Mouse (Mus musculus): ENCODE measurements at regions not wholly inside any gene's neighbourhood (a gene's known extent, or its start where the extent isn't known, plus 50 kb on each side); places are given as distances from the start of the nearest gene placed in this dataset.

DNA sequence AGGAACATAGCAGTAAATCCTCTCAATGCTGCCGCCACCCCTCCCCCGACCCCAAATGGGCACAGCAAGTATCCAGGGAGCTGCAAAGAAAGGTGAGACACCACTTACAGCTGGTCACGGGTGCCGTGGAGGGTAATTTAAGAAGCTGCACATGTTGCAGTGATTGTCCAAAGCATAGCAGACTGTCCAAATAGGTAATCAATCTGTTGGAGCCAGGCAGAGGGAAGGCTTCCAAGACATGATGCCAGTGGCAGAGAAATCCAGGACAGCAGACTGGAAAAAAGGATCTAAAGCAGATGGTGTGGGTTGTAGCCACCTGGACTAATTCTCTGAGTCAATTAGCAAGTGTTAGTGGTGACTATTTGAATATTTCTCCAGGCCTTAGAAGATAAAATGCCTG lies 506.6 kb downstream of the Basp1 start:
- no peaks in the 10 kb centered on the region for H3K27me3 ChIP-seq (ENCODE audit: control insufficient read depth, insufficient read depth, low read length)
- intact Hi-C loops (cut with DNase I): no loop called here
- H3K4me3 ChIP-seq: no peak overlapping the region
- H3K36me3 ChIP-seq (ENCODE audit: control insufficient read depth, insufficient read depth, low read length): no peaks in the 10 kb centered on the region
- no peak overlapping the region for H3K9ac ChIP-seq (ENCODE audit: low read depth, low read length)
- no peaks in the 10 kb centered on the region for H3K4me1 ChIP-seq (ENCODE audit: control insufficient read depth, insufficient read depth, low read length)
- no peak overlapping the region for H3K27ac ChIP-seq
- 65% methylated on average over 4 of the region's 4 CpGs for WGBS
- TF ChIP-seq EP300 (IDR thresholded peaks at IDR 0.05; ENCODE audit: insufficient read depth, low read depth, low read length): no peak
- DNase-seq: no peak
- no peaks in the 10 kb centered on the region for H3K79me2 ChIP-seq (replicated peaks; ENCODE audit: control insufficient read depth, insufficient read depth, low read length)

DNA sequence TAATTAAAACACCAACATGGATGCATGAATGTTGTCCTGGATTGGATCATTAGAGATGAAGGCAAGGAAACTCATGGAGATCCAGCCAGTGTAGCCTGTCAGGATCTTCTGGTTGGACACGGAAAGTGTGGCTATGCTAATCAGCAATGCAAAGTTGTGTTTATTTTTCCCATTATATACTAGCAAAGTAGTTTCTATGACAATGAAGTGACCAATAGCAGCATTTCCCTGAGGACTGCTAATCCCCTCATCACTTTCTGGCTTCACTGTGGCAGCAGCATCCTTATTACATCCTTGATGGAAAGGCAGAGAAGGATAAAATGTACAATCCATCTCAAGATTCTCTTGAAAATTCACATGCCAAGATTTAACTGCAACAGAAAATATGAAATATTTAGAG lies 534.7 kb downstream of the Basp1 start:
- WGBS: 75% methylated on average over 1 of the region's 1 CpGs
- Histone ChIP-seq H3K27me3 (ENCODE audit: control insufficient read depth, insufficient read depth, low read length) (no peaks in the 10 kb centered on the region), H3K79me2 (replicated peaks; ENCODE audit: control insufficient read depth, insufficient read depth, low read length) (no peaks in the 10 kb centered on the region), H3K4me1 (ENCODE audit: control insufficient read depth, insufficient read depth, low read length) (no peaks in the 10 kb centered on the region), H3K36me3 (ENCODE audit: control insufficient read depth, insufficient read depth, low read length) (no peaks in the 10 kb centered on the region), H3K27ac (no peak overlapping the region), H3K9ac (ENCODE audit: low read depth, low read length) (no peak overlapping the region), H3K4me3 (no peak overlapping the region)
- no peak for TF ChIP-seq CTCF (IDR thresholded peaks at IDR 0.05)
- no peak for TF ChIP-seq EP300 (IDR thresholded peaks at IDR 0.05; ENCODE audit: insufficient read depth, low read depth, low read length)
- TF ChIP-seq POLR2A (IDR thresholded peaks at IDR 0.05; ENCODE audit: insufficient read depth, low read depth, low read length): no peak
- no peak for DNase-seq
- intact Hi-C loops (cut with DNase I): no loop called here

DNA sequence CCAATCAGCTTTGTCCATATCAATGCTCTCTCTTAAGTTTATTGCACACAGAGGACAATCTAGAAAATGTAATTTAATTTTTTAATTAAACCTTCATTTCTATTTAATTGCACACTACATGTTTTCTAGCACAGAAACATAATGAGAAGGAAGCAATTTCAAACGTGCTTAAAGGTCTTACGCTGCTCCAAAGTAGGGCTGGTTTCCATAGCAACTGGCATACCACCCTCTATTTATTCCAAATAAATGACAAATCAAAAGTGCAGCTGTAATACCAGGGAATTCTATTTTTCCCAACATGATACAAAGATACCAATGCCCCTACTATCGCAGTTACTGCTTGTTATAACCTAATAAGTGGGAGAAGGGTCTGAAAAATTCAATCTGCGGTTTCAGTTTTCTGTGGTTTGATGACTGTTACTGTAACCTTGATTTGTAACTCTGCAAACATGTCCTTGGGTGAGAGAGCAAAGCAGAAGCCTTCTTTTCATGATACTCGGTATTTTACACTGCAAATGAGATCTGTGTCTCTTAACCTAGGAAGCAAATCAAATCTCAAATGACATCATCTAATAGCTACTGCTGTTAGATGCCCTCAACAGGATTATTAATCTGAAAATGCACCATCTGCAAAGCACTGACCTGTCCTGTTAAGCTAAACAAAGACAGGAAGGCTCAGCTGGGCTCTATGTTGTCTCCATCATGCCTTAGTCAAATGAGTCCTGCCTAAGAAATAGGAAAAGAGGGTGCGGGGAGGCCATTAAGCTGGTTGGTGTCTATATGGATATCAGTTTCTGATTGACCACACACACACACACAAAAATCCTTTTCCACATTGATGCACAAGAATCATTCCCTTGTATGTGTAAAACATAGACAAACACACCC lies 535.6 kb downstream of the Basp1 start:
- TF ChIP-seq POLR2A (IDR thresholded peaks at IDR 0.05; ENCODE audit: insufficient read depth, low read depth, low read length): no peak
- no peak for TF ChIP-seq CTCF (IDR thresholded peaks at IDR 0.05)
- TF ChIP-seq EP300 (IDR thresholded peaks at IDR 0.05; ENCODE audit: insufficient read depth, low read depth, low read length): no peak
- no peak overlapping the region for H3K27ac ChIP-seq

GRCm38 (mm10) chr15:24876157-24876731 lies 537.3 kb downstream of the Basp1 start:
- Histone ChIP-seq H3K27me3 (ENCODE audit: control insufficient read depth, insufficient read depth, low read length) (no peaks in the 10 kb centered on the region), H3K36me3 (ENCODE audit: control insufficient read depth, insufficient read depth, low read length) (no peaks in the 10 kb centered on the region), H3K27ac (no peak overlapping the region), H3K79me2 (replicated peaks; ENCODE audit: control insufficient read depth, insufficient read depth, low read length) (no peaks in the 10 kb centered on the region), H3K4me1 (ENCODE audit: control insufficient read depth, insufficient read depth, low read length) (no peaks in the 10 kb centered on the region), H3K4me3 (no peak overlapping the region), H3K9ac (ENCODE audit: low read depth, low read length) (no peak overlapping the region)
- WGBS: 80% methylated on average over 5 of the region's 5 CpGs
- DNase-seq: no peak
- TF ChIP-seq POLR2A (IDR thresholded peaks at IDR 0.05; ENCODE audit: insufficient read depth, low read depth, low read length) (no peak), EP300 (IDR thresholded peaks at IDR 0.05; ENCODE audit: insufficient read depth, low read depth, low read length) (no peak), CTCF (IDR thresholded peaks at IDR 0.05) (no peak)
- intact Hi-C loops (cut with DNase I): no loop called here

More for the DNA sequence above, 535.6 kb downstream of the Basp1 start:
- Histone ChIP-seq H3K36me3 (ENCODE audit: control insufficient read depth, insufficient read depth, low read length) (no peaks in the 10 kb centered on the region), H3K9ac (ENCODE audit: low read depth, low read length) (no peak overlapping the region), H3K4me3 (no peak overlapping the region), H3K27me3 (ENCODE audit: control insufficient read depth, insufficient read depth, low read length) (no peaks in the 10 kb centered on the region), H3K4me1 (ENCODE audit: control insufficient read depth, insufficient read depth, low read length) (no peaks in the 10 kb centered on the region), H3K79me2 (replicated peaks; ENCODE audit: control insufficient read depth, insufficient read depth, low read length) (no peaks in the 10 kb centered on the region)
- no peak for DNase-seq
- 64% methylated on average over 6 of the region's 6 CpGs for WGBS
- intact Hi-C loops (cut with DNase I): no loop called here

GRCm38 (mm10) chr15:24840271-24840670 lies 573.3 kb downstream of the Basp1 start:
- TF ChIP-seq CTCF (IDR thresholded peaks at IDR 0.05) (no peak), EP300 (IDR thresholded peaks at IDR 0.05; ENCODE audit: insufficient read depth, low read depth, low read length) (no peak)
- Histone ChIP-seq H3K36me3 (ENCODE audit: control insufficient read depth, insufficient read depth, low read length) (no peaks in the 10 kb centered on the region), H3K4me1 (ENCODE audit: control insufficient read depth, insufficient read depth, low read length) (no peaks in the 10 kb centered on the region), H3K27ac (no peak overlapping the region), H3K4me3 (no peak overlapping the region), H3K27me3 (ENCODE audit: control insufficient read depth, insufficient read depth, low read length) (no peaks in the 10 kb centered on the region), H3K9ac (ENCODE audit: low read depth, low read length) (no peak overlapping the region), H3K79me2 (replicated peaks; ENCODE audit: control insufficient read depth, insufficient read depth, low read length) (no peaks in the 10 kb centered on the region)
- intact Hi-C loops (cut with DNase I): no loop called here
- 66% methylated on average over 2 of the region's 2 CpGs for WGBS
- no peak for DNase-seq

GRCm38 (mm10) chr15:24838390-24838789 lies 575.2 kb downstream of the Basp1 start:
- TF ChIP-seq CTCF (IDR thresholded peaks at IDR 0.05) (no peak), EP300 (IDR thresholded peaks at IDR 0.05; ENCODE audit: insufficient read depth, low read depth, low read length) (no peak), POLR2A (IDR thresholded peaks at IDR 0.05; ENCODE audit: insufficient read depth, low read depth, low read length) (no peak)
- no peak overlapping the region for H3K4me3 ChIP-seq
- no peak for DNase-seq
- no peak overlapping the region for H3K9ac ChIP-seq (ENCODE audit: low read depth, low read length)
- no peaks in the 10 kb centered on the region for H3K36me3 ChIP-seq (ENCODE audit: control insufficient read depth, insufficient read depth, low read length)
- 72% methylated on average over 7 of the region's 7 CpGs for WGBS
- H3K79me2 ChIP-seq (replicated peaks; ENCODE audit: control insufficient read depth, insufficient read depth, low read length): no peaks in the 10 kb centered on the region
- no peaks in the 10 kb centered on the region for H3K27me3 ChIP-seq (ENCODE audit: control insufficient read depth, insufficient read depth, low read length)
- no peaks in the 10 kb centered on the region for H3K4me1 ChIP-seq (ENCODE audit: control insufficient read depth, insufficient read depth, low read length)
- H3K27ac ChIP-seq: no peak overlapping the region
- intact Hi-C loops (cut with DNase I): no loop called here
